Mouse (Mus musculus): ENCODE results near the gene Nt5c2.

- no peak for TF ChIP-seq CTCF (IDR thresholded peaks at IDR 0.05; ENCODE audit: extremely low read depth, insufficient read depth, low read length)
- TF ChIP-seq POLR2A (IDR thresholded peaks at IDR 0.05; ENCODE audit: extremely low read depth, insufficient read depth, low read length): no peak
Measured at GRCm38 (mm10) chr19:46970121-46970729, 44.7 kb downstream of the Nt5c2 start.
